Mouse (Mus musculus): ENCODE results near the gene Slc25a53.
"Not testable (repeated sequence)": the region's sequence is repeated elsewhere in the genome, so short reads cannot be mapped to it uniquely, and the experiment has no call there.

The Slc25a53 gene

GRCm38 (mm10) chrX:136959688-136960087 lies 78.4 kb downstream of the Slc25a53 start:
- peak; percentile 13 for DNase-seq (ENCODE audit: low spot score)

- not testable (repeated sequence) for DNase-seq (ENCODE audit: low spot score)
These were observed 79.8 kb downstream of the Slc25a53 start for GRCm38 (mm10) chrX:136958300-136958699.

- DNase-seq (ENCODE audit: low spot score): not testable (repeated sequence)
These were observed 80.4 kb downstream of the Slc25a53 start for GRCm38 (mm10) chrX:136957583-136958279.

GRCm38 (mm10) chrX:136937985-136938384 lies 100.1 kb downstream of the Slc25a53 start:
- DNase-seq (ENCODE audit: low spot score): no peak
